Mouse (Mus musculus) adrenal gland, adult 18-20 months (tissue): ENCODE results near the gene Ccdc157. TPM values are rescaled to one million over a fixed set of nuclear protein-coding genes. Genes with fewer than 3 reads are reported as not detected.

ENCODE experiments used
- DNase-seq, 2 experiments: peaks; one replicate each; pipeline ENCODE4 v3.0.0; 2021 to 2022; ENCODE audit warnings: low spot score in 2 of 2
- total RNA-seq, 2 experiments: library from RNA; stranded (reverse); gene quantifications; 1 replicate in 1 of 2; 2 replicates in 1 of 2; pipeline ENCODE4 v1.2.3; 2021

Ccdc157 gene
- total RNA-seq, 2 experiments from 2014 or later: 10.8 to 12.5 TPM

DNA sequence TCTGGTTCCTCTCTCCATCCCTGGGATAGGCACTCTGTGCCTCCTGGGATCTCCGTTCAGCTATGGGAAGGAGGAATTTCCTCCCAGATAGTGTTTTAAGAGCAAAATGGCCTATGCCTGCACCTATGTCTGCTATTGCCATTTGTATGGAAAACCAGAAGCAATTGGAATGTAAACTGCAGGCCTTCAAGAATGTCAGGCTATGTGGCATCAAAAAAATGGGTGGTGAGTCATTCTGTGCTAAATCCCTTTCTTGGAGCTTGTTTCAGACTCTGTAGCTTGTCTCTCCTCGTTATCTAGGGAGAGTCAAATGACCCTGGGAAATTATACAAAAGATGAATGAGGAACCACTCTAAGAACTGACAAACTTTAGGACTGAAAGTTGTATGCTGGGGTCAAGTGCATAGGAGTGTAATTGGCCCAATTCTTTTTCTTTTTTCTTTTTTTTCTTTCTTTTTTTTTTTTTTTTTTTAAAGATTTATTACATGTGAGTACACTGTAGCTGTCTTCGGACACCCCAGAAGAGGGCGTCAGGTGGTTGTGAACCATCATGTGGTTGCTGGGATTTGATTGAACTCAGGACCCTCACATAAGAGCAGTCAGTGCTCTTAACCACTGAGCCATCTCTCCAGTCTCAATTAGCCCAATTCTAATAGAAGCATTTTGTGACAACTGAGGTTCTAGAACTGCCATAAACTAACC lies 24.3 kb upstream of the Ccdc157 start:
- no peak for DNase-seq

GRCm38 (mm10) chr11:4183511-4183910 lies 23.4 kb upstream of the Ccdc157 start:
- no peak for DNase-seq

DNA sequence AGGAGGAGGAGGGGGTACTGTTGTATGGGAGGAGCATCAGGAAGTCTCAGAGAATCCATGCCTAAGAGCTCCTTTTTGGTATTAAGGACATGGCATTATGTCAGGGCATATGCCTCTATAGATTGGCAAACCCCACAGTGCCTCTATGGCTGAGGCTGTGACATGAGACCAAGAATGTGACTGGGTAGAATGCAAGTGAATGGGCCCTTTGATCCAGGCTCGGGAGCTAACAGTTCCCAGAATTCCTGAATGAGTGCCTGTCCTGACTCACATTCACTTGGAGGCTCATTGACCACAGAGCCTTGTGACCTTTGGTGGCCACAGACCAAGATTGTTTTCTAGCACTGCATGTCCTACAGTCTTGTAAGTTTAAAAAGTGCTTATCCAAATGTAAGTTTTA lies 22.0 kb upstream of the Ccdc157 start:
- DNase-seq: no peak

GRCm38 (mm10) chr11:4177716-4178115 lies 17.6 kb upstream of the Ccdc157 start:
- no peak for DNase-seq

DNA sequence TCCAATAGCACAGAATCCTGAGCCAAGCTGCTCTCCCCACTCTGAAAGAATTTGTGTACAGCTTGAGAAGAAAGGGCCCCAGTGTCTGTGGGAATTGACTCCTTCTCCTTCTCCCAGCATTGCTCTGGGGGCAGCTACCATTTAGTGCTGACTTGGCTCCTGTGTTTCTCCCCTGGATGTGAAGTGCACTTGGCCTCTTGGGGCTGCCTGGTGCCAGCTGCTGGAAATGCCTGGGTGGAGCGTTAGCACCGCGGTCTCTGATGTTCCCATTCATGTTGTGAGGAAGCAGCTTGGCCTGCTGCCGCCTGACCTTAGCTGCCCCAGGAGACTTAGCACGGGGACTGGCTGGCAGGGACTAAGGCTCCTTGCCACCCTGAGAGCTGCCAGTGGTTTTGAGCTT lies 14.5 kb upstream of the Ccdc157 start:
- DNase-seq: no peak

GRCm38 (mm10) chr11:4166467-4167090 lies 6.5 kb upstream of the Ccdc157 start:
- no peak for DNase-seq

DNA sequence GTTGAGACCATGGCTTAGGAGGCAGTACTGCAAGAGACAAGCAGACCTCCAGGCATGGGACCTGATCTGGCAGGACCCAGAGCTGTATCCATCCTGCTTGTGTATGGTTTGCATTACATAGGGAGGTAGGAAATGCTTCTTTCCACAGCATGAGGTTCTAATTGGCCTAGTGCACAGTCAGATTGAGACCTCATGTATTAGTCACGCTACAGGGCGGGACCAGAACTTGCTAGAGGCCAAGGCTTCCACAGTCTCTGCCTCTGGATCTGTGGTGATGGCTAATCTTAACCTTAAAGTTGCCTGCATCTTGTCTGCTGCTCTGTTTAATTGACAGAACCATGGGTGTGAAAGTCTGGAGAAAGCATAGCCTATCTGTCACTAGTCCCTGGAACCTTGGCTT lies 4.6 kb upstream of the Ccdc157 start:
- DNase-seq: no peak

DNA sequence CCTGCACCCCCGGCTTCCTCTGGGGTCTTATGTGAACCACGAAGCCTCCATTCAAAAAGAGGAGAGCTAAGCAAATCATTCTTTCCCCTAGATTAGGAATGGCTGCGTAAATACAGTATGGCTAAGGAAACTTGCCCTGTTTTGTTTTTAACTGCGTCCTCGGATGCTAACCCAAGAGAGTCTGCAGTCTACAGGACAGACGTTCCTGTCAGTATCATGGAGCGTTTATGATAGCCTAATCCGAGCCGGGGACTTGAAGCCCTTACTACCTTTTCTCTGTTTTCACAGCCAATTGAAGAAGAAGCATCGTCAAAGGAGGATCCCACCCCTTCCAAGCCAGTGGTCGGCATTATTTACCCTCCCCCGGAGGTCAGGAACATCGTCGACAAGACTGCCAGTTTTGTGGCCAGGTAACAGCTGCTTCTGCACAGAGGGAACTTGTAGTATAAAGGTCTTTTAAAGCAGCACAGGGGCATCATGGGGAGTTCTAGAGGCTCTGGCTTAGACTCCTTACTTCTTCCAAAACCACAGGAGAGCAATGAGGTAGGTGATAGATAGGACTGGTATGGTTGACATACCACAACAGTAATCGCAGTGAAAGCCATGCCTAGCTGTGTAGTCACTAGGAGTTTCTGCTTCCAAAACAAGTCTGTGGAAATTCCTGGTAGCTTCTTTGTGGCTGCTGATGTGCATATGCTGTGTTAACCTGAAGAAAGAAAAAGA lies 826 bp upstream of the Ccdc157 start:
- no peak for DNase-seq

- no peak for DNase-seq
These were observed 1.4 kb downstream of the Ccdc157 start for GRCm38 (mm10) chr11:4158676-4159075.

DNA sequence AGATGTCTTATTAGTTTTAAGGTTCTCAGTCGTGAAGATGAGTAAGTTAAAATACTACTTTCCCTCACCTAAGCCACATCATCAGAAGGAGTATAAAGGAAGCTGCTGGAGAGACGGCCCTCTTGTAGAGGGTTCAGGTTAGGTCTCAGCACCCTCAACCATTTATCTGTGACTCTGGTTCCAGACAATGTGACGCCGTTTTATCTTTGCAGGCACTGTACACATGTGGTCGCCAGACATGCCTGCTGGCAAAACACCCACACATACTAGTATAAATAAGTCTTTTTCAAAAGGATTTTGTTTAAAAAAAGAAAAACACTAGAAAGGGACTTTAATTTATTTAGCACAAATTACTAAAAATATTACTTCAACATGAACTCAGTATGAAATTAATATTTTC lies 4.5 kb downstream of the Ccdc157 start:
- no peak for DNase-seq

DNA sequence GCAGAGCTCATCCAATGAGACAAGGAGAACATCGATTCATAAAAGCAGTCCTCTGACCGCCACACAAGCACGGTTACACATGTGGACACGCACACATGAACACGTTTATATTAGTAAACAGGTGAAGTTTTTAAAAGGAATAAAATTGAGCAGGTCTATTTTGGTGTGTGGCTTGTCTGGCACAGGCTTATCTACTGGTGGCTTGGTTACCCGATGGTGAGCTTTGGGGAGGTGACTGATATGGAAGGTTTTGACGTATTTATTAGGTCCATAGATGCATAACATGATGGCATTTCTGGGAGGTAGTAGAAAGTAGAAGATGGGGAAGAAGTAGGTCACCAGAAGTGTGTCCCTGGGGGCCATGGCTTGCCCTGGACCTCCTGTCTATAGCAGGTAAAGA lies 6.4 kb downstream of the Ccdc157 start:
- DNase-seq: no peak

DNA sequence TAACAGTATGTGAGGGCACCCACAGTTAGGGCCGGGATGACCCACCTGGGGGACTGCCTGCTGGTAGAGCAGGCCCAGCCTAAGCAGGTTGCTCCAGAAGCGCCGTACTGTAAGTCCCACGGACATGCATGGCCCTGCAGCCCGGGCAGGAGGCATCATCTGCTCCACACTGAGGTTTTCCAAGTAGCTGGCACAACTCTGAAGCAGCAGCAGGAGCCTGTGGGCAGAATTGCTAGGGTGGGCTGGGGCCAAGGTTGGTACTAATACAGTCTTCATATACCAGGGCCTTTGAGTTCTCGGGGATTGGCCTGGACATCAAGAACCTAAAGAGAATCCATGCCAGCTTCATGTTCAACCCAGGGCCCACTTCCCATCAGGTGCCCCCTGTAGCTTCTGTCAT lies 10.2 kb downstream of the Ccdc157 start:
- DNase-seq: no peak

- no peak for DNase-seq
These were observed 11.4 kb downstream of the Ccdc157 start for GRCm38 (mm10) chr11:4148536-4149156.

DNA sequence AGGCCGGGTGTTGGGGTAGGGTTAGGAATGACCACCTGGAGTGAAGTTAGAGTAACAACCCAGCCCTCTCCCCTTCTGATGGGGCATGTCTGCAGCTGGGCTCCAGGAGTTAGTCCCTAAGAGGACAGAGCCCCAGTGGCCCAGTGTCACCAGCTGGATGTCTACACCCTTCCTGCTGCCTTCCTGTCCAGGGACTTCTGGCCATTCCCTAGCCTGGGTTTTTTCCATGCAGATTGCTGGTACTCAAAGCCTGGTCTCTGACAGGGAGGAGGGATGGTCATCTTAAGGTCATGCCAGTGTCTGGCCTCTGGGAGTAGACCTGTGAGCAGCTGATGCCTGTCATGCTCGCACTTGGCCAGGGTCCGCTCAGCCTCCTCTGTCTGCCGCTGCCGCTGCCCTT lies 12.0 kb downstream of the Ccdc157 start:
- DNase-seq: no peak

DNA sequence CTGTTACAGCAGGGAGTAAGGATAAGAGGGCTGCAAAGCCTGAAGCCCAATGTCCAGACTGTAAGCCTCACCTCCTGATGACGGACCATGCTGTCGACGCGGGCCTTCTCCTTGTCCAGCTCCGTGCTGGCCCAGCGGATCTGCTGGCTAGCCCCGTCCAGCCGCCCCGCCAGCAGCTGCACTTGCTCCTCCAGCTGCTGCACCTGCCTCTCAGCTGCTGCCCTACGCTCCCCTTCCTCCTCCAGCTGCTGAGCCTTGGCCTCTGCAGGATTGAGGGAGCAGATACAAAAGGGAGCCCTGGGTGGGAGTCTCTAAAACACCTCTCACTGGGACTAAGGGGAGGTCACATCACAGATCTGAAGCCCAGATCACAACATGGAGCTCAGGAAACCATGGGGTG lies 13.0 kb downstream of the Ccdc157 start:
- no peak for DNase-seq

DNA sequence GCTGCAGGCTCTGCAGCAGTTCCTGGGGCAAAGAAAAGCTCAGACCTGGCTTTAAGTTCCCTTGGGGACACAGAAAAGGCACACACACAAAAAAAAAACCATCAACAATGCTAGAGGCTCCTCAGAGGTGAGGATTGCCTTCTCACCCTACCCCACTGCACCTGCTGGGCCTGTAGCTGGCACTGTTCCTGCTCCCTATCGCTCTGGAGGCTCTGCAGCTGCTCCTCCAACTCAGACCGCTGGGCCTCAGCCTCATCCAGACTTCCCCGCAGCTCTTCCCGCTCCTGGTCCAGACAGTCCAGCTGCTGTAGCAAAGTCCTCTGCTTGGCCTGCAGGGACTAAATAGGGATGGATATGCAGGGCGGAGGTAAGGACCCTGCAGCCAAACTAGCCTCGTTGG lies 13.7 kb downstream of the Ccdc157 start:
- DNase-seq: no peak

GRCm38 (mm10) chr11:4143281-4144062 lies 16.6 kb downstream of the Ccdc157 start:
- no peak for DNase-seq

- DNase-seq: no peak
These were observed 17.7 kb downstream of the Ccdc157 start for GRCm38 (mm10) chr11:4142352-4142751.

DNA sequence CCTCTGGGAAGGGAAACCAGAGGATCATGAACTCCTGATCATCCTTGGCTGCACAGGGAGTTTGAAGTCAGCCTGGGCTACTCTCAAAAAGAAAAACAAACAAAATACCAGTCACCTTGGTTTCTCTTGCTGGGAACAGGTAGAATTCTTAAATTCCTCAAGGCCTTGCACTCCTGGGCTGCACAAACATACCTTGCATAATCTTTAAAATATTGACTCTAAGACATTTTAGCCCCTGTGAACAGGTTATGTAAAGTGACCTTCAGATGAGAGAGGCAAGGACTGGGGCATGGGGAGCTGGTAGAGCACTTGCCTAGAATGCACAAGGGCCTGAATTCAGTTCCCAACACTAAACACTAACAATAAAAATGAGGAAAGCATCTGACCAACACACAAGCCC lies 18.6 kb downstream of the Ccdc157 start:
- DNase-seq: no peak

- DNase-seq: no peak
These were observed 21.1 kb downstream of the Ccdc157 start for GRCm38 (mm10) chr11:4138964-4139363.
